Mouse (Mus musculus) gastrocnemius, postnatal 4 days (tissue): Measurements from ENCODE around the gene Car9. TPM values are rescaled to one million over a fixed set of nuclear protein-coding genes. Genes with fewer than 3 reads are reported as not detected.

Source experiments
- DNase-seq, 2 experiments: peaks; one replicate each; pipeline ENCODE4 v3.0.0; 2021 to 2022; ENCODE audit warnings: low spot score in 2 of 2, mixed read lengths in 2 of 2
- total RNA-seq, 2 experiments: library from RNA; stranded (reverse); gene quantifications; 2 replicates each; pipeline ENCODE4 v1.2.3; 2021

Gene Car9
- total RNA-seq, 2 experiments from 2014 or later = 1.2 to 3.1 TPM

DNA sequence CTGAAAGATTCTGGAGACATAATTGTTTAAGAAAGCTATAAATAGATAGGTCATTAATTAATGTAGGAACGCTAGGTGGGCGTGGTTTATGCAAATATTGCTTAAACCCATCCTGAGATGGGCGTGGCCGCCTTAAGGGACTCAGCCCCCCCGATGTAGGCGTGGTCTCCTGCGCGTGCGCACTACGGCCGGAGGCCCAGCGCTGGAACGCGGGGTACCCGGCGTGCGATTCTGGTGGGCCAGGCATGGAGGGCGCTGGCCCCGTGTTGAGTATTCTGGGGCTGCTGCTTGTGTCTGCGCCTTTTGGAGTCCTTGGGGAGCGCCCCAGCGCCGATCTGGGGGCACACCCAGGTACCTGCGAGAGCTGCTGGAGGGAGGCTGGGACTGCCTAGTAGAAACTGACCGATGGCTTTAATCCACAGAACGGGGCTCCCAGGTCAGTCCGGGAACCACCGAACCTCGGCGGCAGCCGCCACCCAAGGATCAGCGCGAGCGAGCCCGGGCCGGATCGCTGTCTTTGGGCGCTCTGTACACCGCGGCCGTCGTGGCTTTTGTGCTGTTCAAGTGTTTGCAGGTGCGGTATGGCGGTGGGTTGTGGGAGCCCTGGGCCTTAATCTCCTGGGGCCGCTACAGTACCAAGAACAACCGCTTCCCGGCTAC lies 13.4 kb upstream of the Car9 start:
- DNase-seq = peak; percentile 94 to 96

DNA sequence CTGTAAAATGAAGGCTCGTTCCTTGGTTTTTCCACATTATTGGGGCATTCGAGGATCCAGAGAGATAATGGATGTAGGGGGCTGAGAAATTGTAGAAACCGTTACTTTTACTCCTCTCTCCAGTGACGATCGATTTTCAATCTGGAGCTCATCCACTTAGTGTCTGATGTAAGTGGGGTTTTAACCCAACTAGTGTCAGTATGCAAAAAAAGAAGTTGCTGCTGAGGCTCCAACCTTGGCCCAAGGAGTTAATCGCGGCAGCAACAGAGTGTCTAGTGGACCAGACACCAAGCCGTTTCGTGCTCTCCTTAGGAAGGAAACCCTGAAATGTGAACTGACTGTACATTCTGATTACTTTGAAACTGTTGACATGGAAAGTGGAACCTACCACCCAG lies 12.9 kb upstream of the Car9 start:
- DNase-seq = no peak

DNA sequence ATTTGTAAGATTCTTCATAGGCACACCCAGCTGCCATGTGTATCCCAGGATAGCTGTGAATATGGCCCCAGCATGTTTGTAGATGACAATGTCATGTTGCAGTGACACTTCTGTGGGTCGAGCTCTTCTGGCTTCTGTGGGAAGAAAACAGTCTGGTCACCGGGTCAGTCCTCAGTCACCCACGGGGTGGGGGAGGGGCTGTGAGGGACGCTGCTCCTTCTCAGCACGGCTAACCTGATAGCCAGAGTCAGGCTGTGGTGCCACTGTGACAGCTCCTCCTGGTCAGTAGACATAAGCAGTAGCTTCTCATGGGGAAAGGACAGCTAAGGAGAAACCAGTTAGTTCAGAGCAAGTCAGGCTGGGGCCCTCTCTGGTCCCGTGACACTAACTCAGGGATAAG lies 10.2 kb upstream of the Car9 start:
- DNase-seq = no peak

DNA sequence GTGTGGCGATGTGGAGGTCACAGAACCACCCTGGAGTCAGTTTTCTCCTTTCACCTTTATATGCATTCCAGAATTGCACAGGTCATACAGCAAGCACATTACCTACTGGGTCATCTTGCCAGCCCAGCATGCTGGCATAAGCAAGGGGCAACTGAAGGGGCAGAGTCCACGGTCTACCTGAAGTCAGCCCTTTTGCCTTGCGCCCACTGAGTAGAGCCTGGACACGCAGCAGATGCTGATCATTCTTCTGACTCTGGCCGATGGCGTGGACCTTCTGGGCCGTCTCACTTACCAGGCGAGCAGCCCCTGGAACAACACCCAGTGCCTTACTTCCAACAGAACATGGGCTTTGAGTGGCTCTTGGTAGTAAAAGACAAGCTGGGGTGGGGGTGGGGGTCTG lies 9.4 kb upstream of the Car9 start:
- no peak for DNase-seq

DNA sequence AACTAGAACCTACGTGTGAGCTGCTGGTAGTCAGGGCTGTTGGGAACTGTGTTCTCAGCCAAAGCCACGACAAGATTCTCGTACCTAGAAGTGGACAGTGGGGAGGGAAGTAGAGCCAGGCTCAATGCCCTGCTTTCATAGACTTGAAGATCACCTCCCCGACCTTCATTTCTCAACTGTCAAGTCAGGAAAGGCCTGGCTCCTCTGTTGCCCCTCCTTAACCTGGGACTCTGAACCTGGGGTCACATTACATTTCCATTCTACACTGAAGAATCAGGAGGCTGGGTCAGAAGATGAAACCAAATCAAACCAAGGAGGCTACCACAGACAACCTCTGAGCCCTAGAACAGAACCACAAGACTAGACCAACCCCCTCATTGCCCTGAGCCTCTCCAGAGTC lies 8.8 kb upstream of the Car9 start:
- no peak for DNase-seq

DNA sequence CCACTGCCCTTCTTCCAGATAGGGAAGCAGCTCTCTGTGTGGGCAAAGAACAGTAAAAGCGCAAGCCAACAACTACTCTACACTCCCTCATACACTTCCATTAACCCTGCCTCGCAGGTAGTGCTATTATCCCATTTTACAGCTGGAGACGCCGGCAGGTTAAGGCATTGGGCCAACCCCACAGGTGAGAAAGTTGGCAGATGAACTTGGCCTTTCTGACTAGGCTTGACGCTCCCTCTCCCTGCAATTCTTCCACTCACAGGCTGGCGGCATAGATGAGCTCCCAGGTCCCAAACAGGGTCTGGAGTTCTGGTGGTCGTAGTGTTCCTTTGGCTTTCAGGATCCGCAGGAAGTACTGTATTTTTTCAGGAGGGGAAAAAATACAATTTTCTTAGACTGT lies 7.8 kb upstream of the Car9 start:
- DNase-seq = no peak

DNA sequence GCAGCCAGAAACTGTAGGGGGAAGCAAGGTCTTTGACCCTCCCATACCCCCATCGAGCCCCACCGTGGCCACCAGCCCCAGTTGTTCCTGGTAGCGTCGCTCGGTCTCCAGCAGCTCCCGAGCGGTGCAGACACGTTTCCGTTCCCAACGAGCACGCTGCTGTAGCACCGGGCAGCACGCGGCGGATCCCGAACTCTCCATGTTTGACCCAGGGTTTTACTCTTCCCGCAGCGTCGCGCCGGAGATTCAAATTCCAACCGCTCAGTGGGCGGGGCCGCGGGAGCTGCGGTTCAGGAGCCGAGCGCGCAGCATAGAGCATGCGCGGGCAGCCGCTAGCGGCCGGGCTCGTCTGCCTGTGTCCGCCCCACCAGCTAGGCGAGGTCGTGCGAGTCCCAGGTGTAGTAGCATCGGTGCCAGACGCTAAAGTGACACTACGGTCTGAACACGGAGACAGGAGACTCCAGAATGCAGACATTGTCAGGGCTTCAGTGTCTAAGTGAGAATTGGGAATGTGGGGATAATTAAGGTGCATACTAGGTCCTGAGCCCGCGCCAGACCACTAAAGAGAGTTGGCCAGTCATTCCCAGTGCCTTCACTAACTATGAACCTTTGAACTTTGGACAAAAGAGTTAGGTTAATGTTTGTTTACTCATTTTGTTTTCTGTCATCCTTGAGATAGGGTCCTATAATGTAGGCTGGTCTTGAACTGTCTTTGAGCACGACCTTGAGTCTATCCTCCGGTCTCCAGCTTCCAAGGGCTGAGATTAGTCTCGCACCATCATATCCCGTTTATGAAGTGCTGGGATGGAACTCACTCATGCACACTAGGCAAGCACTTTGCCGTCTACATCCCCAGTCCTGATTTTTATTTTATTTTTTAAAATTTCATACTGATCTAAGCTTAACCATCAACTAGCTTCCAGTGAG lies 7.1 kb upstream of the Car9 start, which contains the start of gene Arhgef39:
Gene Arhgef39 (minus strand): TSS at position 289 of the 927 bp plus-strand sequence.
- DNase-seq = peak; percentile 69 to 85

DNA sequence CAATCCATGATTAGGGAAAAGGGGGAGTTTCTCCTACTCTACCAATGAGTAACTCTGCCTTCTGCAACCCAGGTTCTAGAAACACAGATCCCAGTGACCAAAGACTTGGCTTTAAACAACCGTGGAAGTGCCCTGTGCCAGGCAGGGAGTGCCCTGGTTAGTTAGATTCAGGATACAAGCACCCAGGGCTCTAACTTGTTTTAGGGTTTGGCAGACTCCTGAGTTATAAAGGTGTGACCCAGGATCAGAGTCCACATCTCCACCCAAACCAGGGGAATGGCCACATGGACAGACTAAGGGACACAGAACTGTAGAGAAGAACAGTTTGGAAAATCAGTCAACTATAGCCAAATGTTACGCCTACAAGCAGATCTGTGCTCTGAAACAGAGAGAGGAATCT lies 3.7 kb upstream of the Car9 start:
- no peak for DNase-seq

DNA sequence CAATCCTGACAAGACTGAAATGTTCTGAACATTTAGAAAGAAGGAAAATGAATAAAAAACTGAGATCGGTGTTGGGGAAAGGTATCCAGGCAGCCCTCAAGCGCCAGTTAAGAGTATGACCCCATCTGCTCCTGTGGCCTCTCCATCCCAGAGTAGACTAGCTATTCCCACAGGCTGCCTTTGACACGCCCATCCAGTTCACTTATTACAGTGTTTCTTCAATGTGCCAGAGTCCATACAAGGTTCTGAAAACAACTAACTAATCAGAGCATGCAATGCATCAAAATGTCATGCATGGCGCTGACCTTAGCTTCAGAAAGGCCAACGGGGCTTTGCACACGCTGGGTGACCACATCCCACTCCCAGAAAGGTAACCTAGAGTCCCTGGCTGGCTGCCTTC lies 3.3 kb upstream of the Car9 start:
- no peak for DNase-seq

DNA sequence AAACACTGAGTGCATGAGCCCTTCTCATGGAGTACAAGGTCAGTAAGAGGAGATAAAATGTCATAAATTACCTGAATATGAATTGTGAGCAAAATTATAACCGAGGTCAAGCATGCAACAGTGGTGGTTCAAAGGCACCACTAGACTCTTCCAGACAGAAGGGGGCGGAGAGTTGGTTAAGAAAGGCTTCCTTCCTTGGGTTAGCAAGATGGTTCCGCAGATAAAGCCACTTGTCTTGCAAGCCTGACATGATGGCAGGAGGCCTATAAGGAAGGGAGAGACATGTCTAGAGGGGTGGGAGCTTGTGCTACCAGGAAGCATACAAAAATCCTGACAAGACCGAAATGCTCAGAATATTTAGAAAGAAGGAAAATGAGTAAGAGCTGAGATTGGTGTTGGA lies 2.5 kb upstream of the Car9 start:
- DNase-seq = no peak

DNA sequence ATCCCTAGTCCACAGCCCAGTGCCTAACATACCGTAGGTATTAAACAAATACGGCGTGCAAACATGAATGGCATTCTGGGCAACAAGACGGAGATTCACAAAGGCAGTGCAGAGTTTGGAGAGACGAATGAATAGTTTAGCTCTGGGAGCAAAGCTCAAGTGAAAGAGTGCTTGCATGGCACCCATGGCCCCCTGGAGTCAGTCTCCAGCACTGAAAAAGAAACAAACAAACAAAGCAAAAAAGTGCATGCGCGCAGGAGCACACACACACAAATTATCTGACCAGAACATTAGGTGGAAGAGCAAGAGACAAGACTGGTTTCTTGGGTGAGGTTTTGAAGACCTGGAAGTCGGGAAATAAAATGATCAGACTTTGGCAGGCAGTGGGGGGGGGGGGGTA lies 692 bp upstream of the Car9 start:
- no peak for DNase-seq

DNA sequence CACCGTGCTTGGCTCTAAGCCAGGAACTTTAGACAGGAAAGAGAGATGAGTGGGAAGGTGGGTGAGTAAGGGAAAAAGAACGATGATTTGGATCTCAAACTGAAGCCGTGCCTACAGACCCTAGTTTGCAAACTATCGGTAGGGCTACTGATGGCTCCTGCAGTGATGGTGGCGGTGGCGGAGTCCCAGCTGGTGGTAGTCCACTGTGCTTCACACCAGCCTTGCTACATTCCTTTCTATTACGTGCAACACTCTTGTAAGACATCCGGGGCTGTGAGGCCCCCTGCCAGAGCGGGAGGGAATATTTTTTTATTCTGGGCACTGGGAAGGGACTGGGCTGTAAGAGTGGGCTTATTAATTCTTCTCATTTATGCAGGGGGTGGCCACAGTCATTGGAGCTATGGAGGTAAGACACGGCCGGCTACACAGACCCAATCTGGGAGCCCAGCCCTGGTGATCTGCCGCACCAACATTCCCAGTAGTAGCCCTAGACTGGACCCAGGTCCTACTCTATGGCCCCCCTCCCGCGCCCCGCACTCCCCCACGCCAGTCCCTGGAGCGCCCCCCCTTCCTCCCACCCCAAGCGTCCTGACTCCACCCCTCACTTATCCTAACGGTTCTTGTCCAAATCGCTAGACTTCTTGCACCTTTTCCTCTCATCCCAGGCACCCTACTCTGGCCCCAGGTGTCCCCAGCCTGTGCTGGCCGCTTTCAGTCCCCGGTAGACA lies 1.3 kb downstream of the Car9 start:
- DNase-seq = peak in 1 of 2 experiments; percentile 20

DNA sequence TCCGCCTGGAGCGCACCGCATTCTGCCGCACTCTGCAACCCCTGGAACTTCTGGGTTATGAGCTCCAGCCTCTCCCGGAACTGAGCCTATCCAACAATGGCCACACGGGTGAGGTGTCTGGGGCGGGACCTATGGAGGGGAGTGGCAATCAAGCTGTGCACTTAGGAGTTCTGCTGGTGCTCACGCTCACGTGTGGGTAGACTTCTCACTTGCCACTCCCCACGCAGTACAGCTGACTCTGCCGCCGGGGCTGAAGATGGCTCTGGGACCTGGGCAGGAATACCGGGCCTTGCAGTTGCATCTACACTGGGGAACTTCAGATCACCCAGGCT lies 1.9 kb downstream of the Car9 start:
- peak in 1 of 2 experiments; percentile 20 for DNase-seq

DNA sequence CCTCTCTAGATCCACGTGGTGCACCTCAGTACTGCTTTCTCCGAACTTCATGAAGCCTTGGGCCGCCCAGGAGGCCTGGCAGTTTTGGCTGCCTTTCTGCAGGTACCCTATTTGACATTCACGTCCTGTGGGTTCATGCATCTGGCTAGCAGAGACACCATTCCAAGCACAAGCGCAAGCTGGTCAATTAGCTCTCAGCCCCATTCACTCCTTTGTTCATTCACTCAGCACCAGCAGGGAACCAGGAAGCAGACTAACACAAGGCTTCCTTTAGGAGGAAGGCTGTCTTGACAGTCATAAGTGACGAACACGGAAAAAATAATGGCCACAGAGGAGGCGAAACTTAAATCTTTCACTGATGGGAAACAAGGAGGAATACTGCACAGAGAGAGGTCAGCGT lies 2.3 kb downstream of the Car9 start:
- no peak for DNase-seq

DNA sequence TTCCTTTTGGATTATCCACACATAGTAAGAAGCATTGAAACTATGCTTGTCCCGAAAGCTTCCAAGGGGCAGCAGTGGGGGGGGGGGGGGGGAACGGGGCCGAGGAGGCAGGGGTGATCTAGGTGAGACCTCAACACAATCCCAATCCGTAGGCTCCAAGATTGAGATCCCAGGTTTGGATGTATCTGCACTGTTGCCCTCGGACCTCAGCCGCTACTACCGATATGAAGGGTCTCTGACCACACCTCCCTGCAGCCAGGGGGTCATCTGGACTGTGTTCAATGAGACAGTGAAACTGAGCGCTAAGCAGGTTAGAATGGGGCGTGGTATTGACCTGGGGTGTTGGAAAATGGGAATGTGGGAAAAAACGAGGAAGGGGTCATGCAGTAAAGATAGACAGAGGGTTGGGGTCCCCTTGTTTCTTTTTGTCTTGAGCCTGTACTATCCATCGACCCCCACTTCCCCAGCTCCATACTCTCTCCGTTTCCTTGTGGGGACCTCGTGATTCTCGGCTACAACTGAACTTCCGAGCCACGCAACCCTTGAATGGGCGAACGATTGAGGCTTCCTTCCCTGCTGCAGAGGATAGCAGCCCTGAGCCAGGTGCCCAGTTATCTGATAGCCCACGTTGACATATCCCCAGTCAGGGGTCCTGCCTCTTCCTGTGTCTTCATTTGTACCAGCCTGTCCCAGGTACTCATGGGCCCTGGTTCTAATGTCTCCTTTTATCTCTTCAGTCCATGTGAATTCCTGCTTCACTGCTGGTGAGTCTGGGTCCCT lies 5.1 kb downstream of the Car9 start:
- DNase-seq = no peak

DNA sequence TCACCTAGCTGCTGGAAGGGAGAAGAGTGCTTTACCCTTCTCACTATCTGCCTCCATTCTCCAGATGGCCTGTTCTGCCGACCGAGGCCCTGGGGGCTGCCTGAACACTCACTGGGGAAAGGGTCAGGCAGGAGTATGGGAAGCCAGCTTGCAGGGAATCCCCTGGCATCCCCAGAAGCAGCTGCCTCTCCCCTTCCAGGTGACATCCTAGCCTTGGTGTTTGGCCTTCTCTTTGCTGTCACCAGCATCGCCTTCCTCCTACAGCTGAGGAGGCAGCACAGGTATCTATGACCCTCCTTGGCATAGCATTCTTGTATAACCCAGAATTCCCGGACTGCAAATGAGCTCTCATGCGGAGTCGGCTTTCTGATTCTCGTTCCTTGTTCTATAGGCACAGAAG lies 5.9 kb downstream of the Car9 start:
- DNase-seq = no peak

DNA sequence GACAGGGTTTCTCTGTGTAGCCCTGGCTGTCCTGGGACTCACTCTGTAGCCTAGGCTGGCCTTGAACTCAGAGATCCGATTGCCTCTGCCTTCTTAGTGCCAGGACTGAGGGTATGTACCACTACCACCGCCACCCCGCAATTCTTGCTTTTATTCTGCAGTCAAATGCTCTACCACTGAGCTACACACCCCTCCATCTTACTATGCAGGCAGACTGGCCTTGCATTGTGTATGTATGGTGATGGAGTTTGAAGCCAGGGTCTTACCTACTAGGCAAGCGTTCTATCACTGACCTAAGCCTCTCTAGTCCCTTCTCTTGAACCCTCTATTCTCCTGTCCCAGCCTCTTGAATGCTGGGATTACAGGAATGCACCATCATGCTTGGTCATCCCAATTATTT lies 6.5 kb downstream of the Car9 start:
- no peak for DNase-seq

DNA sequence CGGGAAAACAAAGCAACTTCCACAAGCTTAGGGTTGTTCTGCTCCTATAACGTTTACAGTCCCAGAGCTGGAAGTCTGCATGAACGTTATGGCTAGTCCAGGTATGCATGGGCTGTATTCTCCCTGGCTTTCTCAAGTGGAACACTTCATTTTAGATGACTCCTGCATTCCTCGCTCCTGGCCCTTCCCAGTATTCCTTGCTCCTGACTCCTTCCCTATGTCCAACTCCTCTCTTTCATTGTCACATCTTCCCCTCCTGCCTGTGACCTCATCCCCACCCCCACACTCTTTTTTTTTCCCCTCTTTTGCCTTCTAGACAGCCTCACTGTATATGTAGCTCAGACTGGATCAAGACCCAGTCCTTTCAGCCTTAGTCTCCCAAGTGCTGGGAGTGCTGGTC lies 7.0 kb downstream of the Car9 start:
- no peak for DNase-seq

DNA sequence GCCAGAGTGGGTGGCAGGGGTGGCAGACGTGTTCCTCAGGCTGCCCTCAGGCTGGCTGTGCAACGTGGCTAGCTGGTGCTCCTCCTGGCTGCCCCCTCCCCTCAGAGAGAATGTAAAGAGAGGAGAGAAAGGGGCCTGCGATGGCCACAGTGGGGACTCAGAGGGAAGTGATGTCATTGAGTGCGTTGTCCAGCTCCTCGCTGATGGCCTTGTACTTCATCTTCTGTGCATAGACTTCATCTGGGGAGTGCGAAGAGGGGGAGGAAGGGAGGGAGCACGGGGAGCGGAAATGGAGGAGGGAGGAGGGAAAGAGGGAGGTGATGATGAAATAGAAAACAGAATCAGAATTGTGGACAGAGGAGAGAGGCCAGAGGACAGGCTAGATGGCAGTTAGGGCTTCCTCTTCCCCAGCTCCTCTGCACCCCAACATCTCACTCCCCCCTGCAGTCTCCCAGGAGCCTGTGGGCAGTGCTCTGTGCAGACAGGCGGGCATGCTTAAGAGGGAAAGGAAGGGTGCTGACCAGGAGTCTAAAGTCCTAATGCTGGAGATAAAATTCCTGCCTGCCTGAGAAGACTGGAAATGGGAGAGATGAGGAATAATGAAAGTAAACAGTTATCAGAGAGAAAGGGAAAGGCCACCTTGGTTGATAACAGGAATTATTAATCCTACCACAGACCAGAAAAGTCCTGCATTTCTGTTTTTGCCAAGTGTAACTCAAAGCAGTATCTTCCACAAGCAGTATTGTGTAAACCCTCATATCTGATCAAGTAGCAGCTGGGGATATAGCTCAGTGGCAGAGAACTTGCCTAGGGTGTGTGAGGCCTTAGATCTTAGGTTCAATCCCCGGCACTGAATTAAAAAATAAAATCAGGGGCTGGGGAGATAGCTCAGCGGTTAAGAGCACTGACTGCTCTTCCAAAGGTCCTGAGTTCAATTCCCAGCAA lies 9.3 kb downstream of the Car9 start:
- no peak for DNase-seq

DNA sequence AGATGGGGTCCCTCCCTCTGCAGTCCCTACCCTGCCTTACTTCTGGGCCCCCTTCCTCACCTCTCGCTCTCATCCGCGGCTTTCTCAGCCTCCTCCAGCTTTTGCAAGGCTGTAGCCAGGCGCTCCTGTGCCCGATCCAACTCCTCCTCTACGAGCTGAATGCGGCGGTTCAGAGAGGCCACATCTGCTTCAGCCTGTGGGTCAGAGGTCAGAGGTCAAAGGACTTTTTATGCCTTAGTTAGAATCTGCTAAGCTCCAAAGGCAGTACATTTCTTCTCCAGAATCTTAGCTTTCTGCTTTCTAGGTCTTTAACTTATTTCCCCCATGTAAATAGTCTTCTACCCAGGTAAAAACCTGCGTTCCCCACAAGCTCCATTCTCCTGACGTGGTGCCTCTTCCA lies 12.8 kb downstream of the Car9 start:
- no peak for DNase-seq
